Mouse (Mus musculus): ENCODE results near the gene Gm4553. TPM values are rescaled to one million over a fixed set of nuclear protein-coding genes. Genes with fewer than 3 reads are reported as not detected.
"Not testable (repeated sequence)": the region's sequence is repeated elsewhere in the genome, so short reads cannot be mapped to it uniquely, and the experiment has no call there.

Gene Gm4553
- total RNA-seq (2014; rRNA removed) (not detected in 2 replicates), polyA plus RNA-seq (2012; rRNA removed) (not detected in 2 replicates)

DNA sequence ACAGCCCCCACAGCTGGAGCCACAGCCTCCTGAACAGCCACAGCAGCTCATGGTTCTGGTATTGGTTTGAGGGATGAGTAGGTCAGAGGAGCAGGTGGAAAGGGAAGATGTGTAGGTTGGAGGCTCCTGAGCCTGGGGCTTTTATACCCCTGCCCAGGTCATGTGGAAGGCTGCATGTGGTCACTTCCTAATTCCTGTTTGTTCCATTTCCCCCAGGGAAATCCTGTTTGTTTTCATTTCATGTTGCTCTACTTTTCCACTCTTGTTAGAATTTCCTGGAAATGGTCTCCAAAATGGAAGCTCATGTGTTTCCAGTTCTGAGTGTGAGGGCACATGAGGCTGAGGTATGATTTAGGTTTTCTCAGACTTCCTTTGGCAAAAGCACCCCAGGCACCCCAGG is at the start of gene Gm4553:
Gm4553 (minus strand) TSS at position 101 of the 400 bp plus-strand sequence.
- H3K27ac ChIP-seq (replicated peaks; ENCODE audit: insufficient read depth, low read depth, low read length); H3K27me3 ChIP-seq (ENCODE audit: control insufficient read depth, insufficient read depth, low read length); H3K36me3 ChIP-seq (ENCODE audit: control insufficient read depth, insufficient read depth, low read length); DNase-seq (ENCODE audit: extremely low read depth, low read depth, low spot score); H3K4me3 ChIP-seq (ENCODE audit: insufficient read depth, low read depth, low read length); H3K9ac ChIP-seq (ENCODE audit: low read depth, low read length); H3K4me1 ChIP-seq (ENCODE audit: control insufficient read depth, insufficient read depth, low read length); H3K79me2 ChIP-seq (ENCODE audit: control insufficient read depth, insufficient read depth, low read length): not testable (repeated sequence)

- not testable (repeated sequence) for H3K27me3 ChIP-seq (ENCODE audit: control insufficient read depth, insufficient read depth, low read length); H3K79me2 ChIP-seq (ENCODE audit: control insufficient read depth, insufficient read depth, low read length); H3K4me1 ChIP-seq (ENCODE audit: control insufficient read depth, insufficient read depth, low read length); H3K9ac ChIP-seq (ENCODE audit: low read depth, low read length); DNase-seq (ENCODE audit: extremely low read depth, low read depth, low spot score); H3K36me3 ChIP-seq (ENCODE audit: control insufficient read depth, insufficient read depth, low read length); H3K27ac ChIP-seq (replicated peaks; ENCODE audit: insufficient read depth, low read depth, low read length); H3K4me3 ChIP-seq (ENCODE audit: insufficient read depth, low read depth, low read length)
- 43% methylated on average over 1 of the region's 1 CpGs for WGBS
Observed at GRCm38 (mm10) chr7:142212136-142212535, 46.6 kb upstream of the Gm4553 start.

- 78% methylated on average over 1 of the region's 1 CpGs for WGBS
- TF ChIP-seq CTCF (IDR thresholded peaks at IDR 0.05; ENCODE audit: low read depth, low read length) (no peak), POLR2A (IDR thresholded peaks at IDR 0.05; ENCODE audit: extremely low read depth, insufficient read depth, low read length) (no peak)
- Histone ChIP-seq H3K27ac (replicated peaks; ENCODE audit: insufficient read depth, low read depth, low read length) (no peak within 1 kb of the TSS), H3K4me3 (ENCODE audit: insufficient read depth, low read depth, low read length) (no peak within 1 kb of the TSS), H3K36me3 (ENCODE audit: control insufficient read depth, insufficient read depth, low read length) (no peaks in the 10 kb centered on the region), H3K27me3 (ENCODE audit: control insufficient read depth, insufficient read depth, low read length) (no peaks in the 10 kb centered on the region), H3K4me1 (ENCODE audit: control insufficient read depth, insufficient read depth, low read length) (no peaks in the 10 kb centered on the region), H3K79me2 (ENCODE audit: control insufficient read depth, insufficient read depth, low read length) (no peaks in the 10 kb centered on the region), H3K9ac (ENCODE audit: low read depth, low read length) (no peak within 1 kb of the TSS)
- DNase-seq (ENCODE audit: extremely low read depth, low read depth, low spot score) = no peak
Observed at GRCm38 (mm10) chr7:142211559-142211958, 46.0 kb upstream of the Gm4553 start, which contains the start of gene Gm7579. Gene Gm7579 (plus strand): TSS chr7:142211859.

DNA sequence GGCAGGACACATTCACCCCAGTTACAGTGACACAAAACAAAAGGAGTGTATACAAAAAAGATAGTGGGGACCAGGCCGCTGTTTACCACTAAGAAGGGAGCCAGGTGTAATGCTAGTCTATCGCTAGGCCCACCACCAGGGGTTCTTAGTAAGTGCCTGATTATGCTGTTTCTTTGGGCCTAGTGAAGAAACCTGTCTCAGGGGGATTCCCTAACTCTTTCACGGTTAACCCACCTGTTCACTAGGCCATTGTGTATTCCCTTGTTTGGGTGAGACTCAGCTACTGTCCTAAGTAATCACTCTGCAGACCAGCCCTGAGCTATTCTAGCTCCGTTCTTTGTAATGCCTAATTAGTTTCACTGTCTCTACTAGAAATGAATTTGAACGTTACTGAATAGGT is 41.4 kb upstream of the Gm4553 start:
- 84% methylated on average over 5 of the region's 5 CpGs for WGBS
- H3K4me1 ChIP-seq (ENCODE audit: control insufficient read depth, insufficient read depth, low read length); H3K27me3 ChIP-seq (ENCODE audit: control insufficient read depth, insufficient read depth, low read length); H3K9ac ChIP-seq (ENCODE audit: low read depth, low read length); H3K27ac ChIP-seq (replicated peaks; ENCODE audit: insufficient read depth, low read depth, low read length); H3K79me2 ChIP-seq (ENCODE audit: control insufficient read depth, insufficient read depth, low read length); H3K36me3 ChIP-seq (ENCODE audit: control insufficient read depth, insufficient read depth, low read length); H3K4me3 ChIP-seq (ENCODE audit: insufficient read depth, low read depth, low read length); DNase-seq (ENCODE audit: extremely low read depth, low read depth, low spot score): not testable (repeated sequence)

- Histone ChIP-seq H3K36me3 (ENCODE audit: control insufficient read depth, insufficient read depth, low read length) (no peaks in the 10 kb centered on the region), H3K9ac (ENCODE audit: low read depth, low read length) (no peak overlapping the region), H3K4me1 (ENCODE audit: control insufficient read depth, insufficient read depth, low read length) (no peaks in the 10 kb centered on the region), H3K4me3 (ENCODE audit: insufficient read depth, low read depth, low read length) (no peak overlapping the region), H3K27me3 (ENCODE audit: control insufficient read depth, insufficient read depth, low read length) (0 out of 2 replicates have a peak, but pooled peaks cover 2% of the 10 kb centered on the region), H3K27ac (replicated peaks; ENCODE audit: insufficient read depth, low read depth, low read length) (no peak overlapping the region), H3K79me2 (ENCODE audit: control insufficient read depth, insufficient read depth, low read length) (no peaks in the 10 kb centered on the region)
- TF ChIP-seq CTCF (IDR thresholded peaks at IDR 0.05; ENCODE audit: low read depth, low read length) (no peak), POLR2A (IDR thresholded peaks at IDR 0.05; ENCODE audit: extremely low read depth, insufficient read depth, low read length) (no peak)
- DNase-seq (ENCODE audit: extremely low read depth, low read depth, low spot score) = no peak
Observed at GRCm38 (mm10) chr7:142205488-142205887, 39.9 kb upstream of the Gm4553 start.

DNA sequence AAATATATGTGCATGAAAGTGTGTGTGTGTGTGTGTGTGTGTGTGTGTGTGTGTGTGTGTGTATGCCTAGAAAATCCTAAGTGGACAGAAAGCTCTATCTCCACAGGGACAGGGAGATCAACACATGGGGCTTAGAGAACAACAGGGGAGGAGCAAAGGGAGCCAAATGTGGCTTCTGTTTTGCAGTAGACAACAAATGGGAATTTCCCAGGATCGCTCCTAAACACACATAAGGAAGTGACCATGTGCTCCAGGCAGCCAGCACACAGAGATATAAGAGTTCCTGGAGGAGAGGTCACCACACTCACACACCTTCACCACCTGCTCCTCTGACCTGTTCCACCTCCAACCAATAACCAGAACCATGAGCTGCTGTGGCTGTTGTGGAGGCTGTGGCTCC is 35.5 kb upstream of the Gm4553 start, which contains the start of gene Krtap5-3:
Krtap5-3 (plus strand) TSS at position 301 of the 400 bp plus-strand sequence.
- Histone ChIP-seq H3K4me3 (ENCODE audit: insufficient read depth, low read depth, low read length) (no peak within 1 kb of the TSS), H3K4me1 (ENCODE audit: control insufficient read depth, insufficient read depth, low read length) (no peaks in the 10 kb centered on the region), H3K9ac (ENCODE audit: low read depth, low read length) (no peak within 1 kb of the TSS), H3K79me2 (ENCODE audit: control insufficient read depth, insufficient read depth, low read length) (no peaks in the 10 kb centered on the region), H3K27me3 (ENCODE audit: control insufficient read depth, insufficient read depth, low read length) (0 out of 2 replicates have a peak, but pooled peaks cover under 1% of the 10 kb centered on the region), H3K27ac (replicated peaks; ENCODE audit: insufficient read depth, low read depth, low read length) (no peak within 1 kb of the TSS), H3K36me3 (ENCODE audit: control insufficient read depth, insufficient read depth, low read length) (no peaks in the 10 kb centered on the region)
- TF ChIP-seq POLR2A (IDR thresholded peaks at IDR 0.05; ENCODE audit: extremely low read depth, insufficient read depth, low read length) (no peak), CTCF (IDR thresholded peaks at IDR 0.05; ENCODE audit: low read depth, low read length) (no peak)
- WGBS = 47% methylated on average over 1 of the region's 1 CpGs
- no peak for DNase-seq (ENCODE audit: extremely low read depth, low read depth, low spot score)

Measured in liver, adult 2 months (tissue).